Mouse (Mus musculus) embryo, embryonic 11 days (tissue): ENCODE measurements at regions not wholly inside any gene's neighbourhood (a gene's known extent, or its start where the extent isn't known, plus 50 kb on each side); places are given as distances from the start of the nearest gene placed in this dataset.
"Not testable (repeated sequence)": the region's sequence is repeated elsewhere in the genome, so short reads cannot be mapped to it uniquely, and the experiment has no call there.

Experiments used
- DNase-seq: peaks from one replicate; pipeline ENCODE4 v3.0.0-alpha.2; 2015

GRCm38 (mm10) chr5:13847571-13847970, 56.2 kb downstream of the Speer3 start:
- DNase-seq: no peak

- not testable (repeated sequence) for DNase-seq
These were observed 88.8 kb downstream of the Speer3 start for GRCm38 (mm10) chr5:13880236-13880635.

DNA sequence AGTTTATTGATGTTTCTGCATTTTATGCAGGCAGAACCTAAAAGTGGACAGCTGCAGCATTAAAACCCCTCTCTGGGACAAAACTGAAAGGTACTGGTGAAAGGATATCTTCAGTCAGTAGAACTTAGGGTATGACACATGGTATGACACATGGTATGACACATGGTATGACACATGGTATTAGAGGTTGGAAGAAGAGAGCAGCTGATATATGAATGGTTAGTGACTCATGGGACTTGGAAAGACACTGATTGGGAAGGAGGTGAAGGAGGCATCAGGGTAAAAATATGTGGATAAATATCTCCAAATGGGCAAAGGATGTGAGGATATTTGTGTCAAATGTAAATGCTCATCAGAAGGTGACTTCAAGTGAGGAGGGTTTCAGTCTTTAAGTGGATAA, 97.0 kb downstream of the Speer3 start:
- DNase-seq: no peak

- DNase-seq: peak; percentile 60
These were observed 116.8 kb upstream of the Sema3e start for GRCm38 (mm10) chr5:13908257-13908656.

GRCm38 (mm10) chr5:13917355-13917754, 107.7 kb upstream of the Sema3e start:
- DNase-seq: no peak

GRCm38 (mm10) chr5:13922295-13922694, 102.8 kb upstream of the Sema3e start:
- DNase-seq: no peak

GRCm38 (mm10) chr5:13931011-13931410, 94.1 kb upstream of the Sema3e start:
- DNase-seq: no peak

- no peak for DNase-seq
These were observed 73.7 kb upstream of the Sema3e start for GRCm38 (mm10) chr5:13951346-13951745.

DNA sequence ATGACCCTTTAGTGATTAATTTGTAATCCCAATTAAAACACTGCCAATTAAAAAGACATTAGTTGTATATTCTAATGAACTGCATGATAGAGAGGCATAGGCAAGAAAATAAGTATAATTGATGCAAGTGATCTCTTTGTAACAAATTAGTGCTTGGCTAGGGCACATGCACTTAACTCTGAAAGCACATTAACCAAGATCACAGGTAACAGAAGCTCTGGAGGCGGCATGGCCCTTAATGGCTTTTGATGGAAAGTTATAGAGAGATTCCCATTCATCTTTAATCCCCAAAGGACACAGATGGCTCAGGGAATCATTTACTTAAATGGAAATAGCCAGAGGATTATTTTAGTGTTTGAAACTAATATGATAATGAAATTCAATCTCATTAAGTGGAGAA, 69.5 kb upstream of the Sema3e start:
- DNase-seq: no peak

DNA sequence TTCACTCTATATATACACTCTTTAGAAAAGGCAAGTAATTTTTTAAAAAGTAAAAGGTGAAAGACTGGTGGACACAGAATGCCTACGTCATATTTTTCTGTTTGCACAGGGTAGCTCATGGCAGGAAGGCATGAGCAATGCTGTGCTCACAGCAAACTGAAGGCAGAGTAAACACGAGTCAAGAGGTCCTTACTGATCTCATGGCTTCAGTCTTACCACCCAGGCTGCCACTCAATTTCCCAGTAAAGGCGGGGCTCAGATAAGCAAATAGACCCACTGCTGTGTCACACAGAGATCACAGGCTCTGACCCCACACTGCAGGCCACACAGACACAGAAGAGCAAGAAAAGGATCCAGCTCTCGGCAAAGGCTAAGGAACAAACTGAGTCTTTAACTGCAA, 65.5 kb upstream of the Sema3e start:
- no peak for DNase-seq

DNA sequence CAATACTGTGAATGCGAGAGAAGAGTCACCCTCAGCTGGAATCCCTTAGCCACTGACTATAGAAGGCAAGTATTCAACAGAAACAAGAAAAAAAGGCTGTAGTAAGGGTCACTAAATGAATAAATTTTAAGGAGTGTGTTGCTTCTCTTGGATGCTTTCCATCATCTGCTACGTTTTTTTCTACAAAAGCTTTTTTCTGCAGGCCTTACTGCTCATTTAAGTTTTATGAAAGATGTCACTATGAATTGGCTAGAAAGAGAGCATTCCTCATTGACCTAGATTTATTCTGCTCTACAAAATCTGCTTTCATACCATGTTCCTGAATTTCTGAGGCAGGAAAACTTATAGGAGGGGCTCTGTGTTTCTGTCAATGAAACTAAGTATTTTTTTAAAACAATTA, 59.2 kb upstream of the Sema3e start:
- DNase-seq: no peak

DNA sequence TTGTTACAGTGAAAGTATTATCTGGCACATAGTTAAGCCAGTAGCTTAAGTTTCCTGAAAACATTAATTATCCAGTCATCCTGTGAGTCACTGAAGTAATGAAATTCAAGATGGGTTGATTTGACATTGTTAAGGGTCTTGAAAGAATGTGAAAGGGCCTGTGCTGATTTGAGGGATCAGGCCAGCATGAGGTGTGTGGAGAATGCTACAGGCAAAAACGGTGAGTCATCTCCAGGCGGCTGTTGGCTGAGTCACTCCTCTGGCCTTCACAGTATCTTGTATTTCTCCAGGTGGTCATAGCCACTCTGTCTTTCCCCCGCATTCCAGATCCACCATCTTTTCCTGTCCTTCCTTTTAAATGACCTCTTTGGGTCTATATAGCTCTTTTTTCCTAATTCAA, 50.4 kb upstream of the Sema3e start:
- DNase-seq: peak; percentile 22
